Mouse (Mus musculus): ENCODE measurements around the gene Theg.

DNA sequence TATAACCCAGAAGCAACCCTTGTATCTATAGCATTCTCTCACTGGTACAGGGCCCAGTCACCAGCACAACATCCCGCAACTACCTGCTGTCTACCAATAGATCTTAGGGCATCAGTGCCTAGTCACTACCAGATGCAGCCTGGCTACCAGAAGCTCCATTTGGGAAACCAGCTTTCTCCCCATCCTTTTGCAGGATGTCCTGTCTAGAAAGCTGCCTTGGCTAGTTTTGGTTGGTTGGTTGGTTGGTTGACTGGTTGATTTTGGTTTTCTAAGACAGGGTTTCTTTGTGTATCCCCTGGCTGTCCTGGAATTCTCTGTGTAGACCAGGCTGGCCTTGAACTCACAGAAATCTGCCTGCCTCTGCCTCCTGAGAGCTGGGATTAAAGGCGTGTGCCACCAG, 27.4 kb downstream of the Theg start:
- TF ChIP-seq CTCF (conservative IDR thresholded peaks at IDR 0.05; ENCODE audit: insufficient read depth, insufficient read length, low read depth, low read length): no peak
- no peak for TF ChIP-seq POLR2A (IDR thresholded peaks at IDR 0.05; ENCODE audit: low read depth, low read length)

All from kidney, adult 2 months (tissue).